In the genomic region with DNA sequence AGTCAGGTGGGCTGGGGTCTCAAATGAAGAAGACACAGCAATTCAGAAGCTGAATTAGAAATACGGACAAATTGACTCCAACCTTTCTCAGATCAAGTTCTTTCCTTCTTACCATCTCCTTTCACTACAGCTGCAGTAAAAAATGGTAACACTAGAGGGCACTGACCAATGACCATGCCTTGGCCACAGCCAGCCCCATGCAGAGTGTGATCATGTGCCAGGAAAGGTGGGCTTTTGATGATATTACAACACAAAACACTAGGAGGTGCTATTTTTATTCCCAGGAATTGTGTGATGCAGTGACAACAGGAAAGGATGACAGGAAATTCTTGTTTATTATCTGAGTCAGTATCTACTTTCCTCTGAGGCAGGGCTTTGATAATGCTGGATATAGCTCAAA, we compare ENCODE assay signal across 10 mouse cellular contexts. TPM values are rescaled to one million over a fixed set of nuclear protein-coding genes. Genes with fewer than 3 reads are reported as not detected.
DNase-seq lines count a peak whose midpoint lies in the region; ATAC-seq lines count a peak whose summit lies in the region.
"Had no signal": no experiment of that assay in that cellular context is flagged by ENCODE, and none has a peak within 500 bp of the region (broad histone marks: within the 10 kb centered on the region; RNA-seq: fewer than 3 reads in every experiment).

No protein-coding gene starts in this region.

- H3K27me3 ChIP-seq in midbrain, embryonic 10.5 days (ENCODE audit: low read depth, poor library complexity, severe bottlenecking): no peaks in the 10 kb centered on the region
- H3K27me3 ChIP-seq in midbrain, embryonic 15.5 days (replicated peaks): no peaks in the 10 kb centered on the region

- ATAC-seq in midbrain, embryonic 15.5 days (replicated peaks): no peak

- H3K4me2 ChIP-seq in midbrain, embryonic 15.5 days: no peak overlapping the region

- H3K9ac ChIP-seq in midbrain, embryonic 15.5 days: no peak overlapping the region

- no peak overlapping the region for H3K27ac ChIP-seq in midbrain, embryonic 10.5 days (replicated peaks)
- no peak overlapping the region for H3K27ac ChIP-seq in midbrain, embryonic 15.5 days
- peak overlapping the region; percentile 61 for H3K27ac ChIP-seq in macrophage

- no peaks in the 10 kb centered on the region for H3K9me3 ChIP-seq in midbrain, embryonic 10.5 days (replicated peaks)
- no peaks in the 10 kb centered on the region for H3K9me3 ChIP-seq in midbrain, embryonic 15.5 days

- no peaks in the 10 kb centered on the region for H3K79me2 ChIP-seq in macrophage (ENCODE audit: inconsistent target)

- peak; percentile 14 for DNase-seq in midbrain, embryonic 10.5 days (ENCODE audit: low spot score)
- DNase-seq in ZHBTc4 (ENCODE audit: low read depth, low spot score): peak; percentile 55
- peak; percentile 1 for DNase-seq in forelimb bud, embryonic 11.5 days (ENCODE audit: low read depth, low spot score)
- no peak for DNase-seq in frontal cortex, postnatal 10 days (ENCODE audit: low spot score in 2 of 2)
- no peak for DNase-seq in thymus, postnatal 0 days (ENCODE audit: low spot score)
- DNase-seq in cerebellum, postnatal 25 days: no peak

- H3K4me1 ChIP-seq in midbrain, embryonic 10.5 days: no peaks in the 10 kb centered on the region
- no peaks in the 10 kb centered on the region for H3K4me1 ChIP-seq in midbrain, embryonic 15.5 days

- no peaks in the 10 kb centered on the region for H3K36me3 ChIP-seq in midbrain, embryonic 10.5 days
- no peaks in the 10 kb centered on the region for H3K36me3 ChIP-seq in midbrain, embryonic 15.5 days (replicated peaks)
- H3K36me3 ChIP-seq in macrophage (ENCODE audit: inconsistent target): no peaks in the 10 kb centered on the region

- WGBS in midbrain, embryonic 10.5 days: 50% methylated on average over 1 of the region's 1 CpGs
- WGBS in midbrain, embryonic 15.5 days: 61% methylated on average over 1 of the region's 1 CpGs
- 63% methylated on average over 1 of the region's 1 CpGs for WGBS in macrophage (ENCODE audit: missing documents)

- no peak overlapping the region for H3K4me3 ChIP-seq in midbrain, embryonic 10.5 days
- no peak overlapping the region for H3K4me3 ChIP-seq in midbrain, embryonic 15.5 days
- H3K4me3 ChIP-seq in macrophage (ENCODE audit: inconsistent target): no peak overlapping the region

RNA-seq across cellular contexts. Expression of gene Ccr3, which starts 11.6 kb away (rescaled TPM):
- polyA plus RNA-seq in midbrain, embryonic 10.5 days (2016; fragmentation: Nextera tagmentation; extraction: Ambion mirVana): not detected in 2 replicates
- not detected in 2 replicates for polyA plus RNA-seq in midbrain, embryonic 15.5 days (2015; fragmentation: Nextera tagmentation; extraction: Ambion mirVana)
- total RNA-seq in macrophage (2018; cell fraction: chromatin; rRNA removed): 10 to 100 TPM in 2 of 26 experiments, 1 to 10 TPM in 18, under 1 TPM in 6; 0.50 to 23.6 (median 2.3) TPM
- 10 to 100 TPM in 4 of 26 experiments, 1 to 10 TPM in 20, under 1 TPM in 2; 0.97 to 19.4 (median 2.7) TPM for total RNA-seq in macrophage (2018; cell fraction: cytosol; rRNA removed)
- 10 to 100 TPM in 6 of 26 experiments, 1 to 10 TPM in 19, under 1 TPM in 1; 0.72 to 17.5 (median 4.5) TPM for total RNA-seq in macrophage (2018; cell fraction: nucleus; rRNA removed)
- polyA plus RNA-seq in macrophage (2018): 4.1 to 30.2 TPM (median 6.8 TPM) in 3 replicates
- polyA plus RNA-seq in thymus, postnatal 0 days (2015; fragmentation: Nextera tagmentation; extraction: Ambion mirVana): 0.08 and 0.10 TPM in 2 replicates
- total RNA-seq: heart, adult 18-20 months had no signal
- polyA plus RNA-seq: neural tube, embryonic 11.5 days had no signal

RNA-seq across cellular contexts. Expression of gene Ccr1l1, which starts 55.1 kb away (rescaled TPM):
- not detected in 2 replicates for polyA plus RNA-seq in midbrain, embryonic 10.5 days (2016; fragmentation: Nextera tagmentation; extraction: Ambion mirVana)
- not detected in 2 replicates for polyA plus RNA-seq in midbrain, embryonic 15.5 days (2015; fragmentation: Nextera tagmentation; extraction: Ambion mirVana)
- total RNA-seq in macrophage (2018; cell fraction: chromatin; rRNA removed): 1 to 10 TPM in 20 of 26 experiments, under 1 TPM in 2, not detected in 4; 0.77 to 3.9 (median 1.5) TPM
- total RNA-seq in macrophage (2018; cell fraction: cytosol; rRNA removed): 1 to 10 TPM in 4 of 26 experiments, under 1 TPM in 22; 0.24 to 1.5 (median 0.67) TPM
- 1 to 10 TPM in 23 of 26 experiments, under 1 TPM in 3; 0.79 to 4.5 (median 2.0) TPM for total RNA-seq in macrophage (2018; cell fraction: nucleus; rRNA removed)
- polyA plus RNA-seq in macrophage (2018): 0.27 to 1.4 TPM (median 1.0 TPM) in 3 replicates
- polyA plus RNA-seq in thymus, postnatal 0 days (2015; fragmentation: Nextera tagmentation; extraction: Ambion mirVana): not detected in 2 replicates
- total RNA-seq: heart, adult 18-20 months had no signal
- polyA plus RNA-seq: neural tube, embryonic 11.5 days had no signal

Comparison
In these comparisons a context has a peak if more than half of its experiments do, and no peak if none do; other contexts are left out.
1. DNase-seq: peak in midbrain, embryonic 10.5 days (single experiment), ZHBTc4 (single experiment) and forelimb bud, embryonic 11.5 days (single experiment); none in frontal cortex, postnatal 10 days (0 of 2), thymus, postnatal 0 days (single experiment) and cerebellum, postnatal 25 days (0 of 2).